Mouse (Mus musculus): ENCODE data around the gene Acta1.

Gene Acta1

DNA sequence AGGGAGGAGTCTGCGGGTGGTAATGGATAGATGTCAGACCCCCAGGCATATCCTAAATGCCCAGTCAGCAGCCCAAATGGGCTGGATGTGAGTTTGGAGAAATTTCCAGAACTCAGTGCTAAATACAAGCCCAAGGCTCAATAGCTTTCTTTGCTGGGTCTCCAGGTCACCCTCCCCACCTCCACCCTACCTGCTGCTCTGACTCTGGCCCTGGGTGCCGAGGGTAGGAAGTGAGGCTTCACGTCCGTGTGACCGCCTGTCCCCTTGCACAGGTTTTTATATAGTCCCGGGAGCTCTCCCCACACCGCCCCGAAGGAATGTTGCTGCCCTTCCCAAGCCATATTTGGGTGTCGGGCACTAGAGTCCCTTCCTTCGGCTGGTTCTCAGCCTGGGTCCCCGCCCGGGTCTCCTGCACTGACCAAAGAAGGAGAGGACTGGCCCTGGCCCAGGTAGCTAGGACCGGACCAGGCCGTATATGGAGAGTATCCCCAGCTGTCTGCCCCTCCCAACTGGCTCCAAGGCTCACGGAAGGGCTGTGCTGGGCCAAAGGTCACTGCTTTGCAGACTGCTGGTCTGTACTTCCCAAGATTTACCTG is at the start of gene Acta1:
Gene Acta1, minus strand, starts transcription at position 250 of the 596 bp plus-strand sequence.
- DNase-seq (ENCODE audit: low read depth) = no peak

GRCm38 (mm10) chr8:123929026-123929425 is 34.5 kb upstream of the Acta1 start:
- no peak for DNase-seq (ENCODE audit: low read depth)

DNA sequence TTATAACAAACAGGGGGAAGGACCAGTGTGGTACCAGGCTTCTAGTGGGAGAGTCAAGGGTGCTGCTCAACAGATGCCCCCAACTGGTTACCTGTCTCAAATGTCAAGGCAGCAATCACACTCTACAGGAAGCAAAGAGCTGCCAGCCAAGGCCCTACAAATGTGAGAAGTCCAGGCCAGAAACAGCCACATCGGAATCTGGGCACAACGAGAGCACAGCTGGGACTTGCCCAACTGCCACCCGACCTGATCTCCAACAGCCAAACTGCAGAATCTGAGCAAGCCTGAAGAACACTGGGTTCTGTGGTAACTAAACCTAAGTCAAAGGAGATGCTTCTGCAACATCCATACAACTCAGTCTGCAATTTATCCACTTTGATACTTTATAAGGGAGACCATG is 31.1 kb upstream of the Acta1 start:
- DNase-seq (ENCODE audit: low read depth) = no peak

DNA sequence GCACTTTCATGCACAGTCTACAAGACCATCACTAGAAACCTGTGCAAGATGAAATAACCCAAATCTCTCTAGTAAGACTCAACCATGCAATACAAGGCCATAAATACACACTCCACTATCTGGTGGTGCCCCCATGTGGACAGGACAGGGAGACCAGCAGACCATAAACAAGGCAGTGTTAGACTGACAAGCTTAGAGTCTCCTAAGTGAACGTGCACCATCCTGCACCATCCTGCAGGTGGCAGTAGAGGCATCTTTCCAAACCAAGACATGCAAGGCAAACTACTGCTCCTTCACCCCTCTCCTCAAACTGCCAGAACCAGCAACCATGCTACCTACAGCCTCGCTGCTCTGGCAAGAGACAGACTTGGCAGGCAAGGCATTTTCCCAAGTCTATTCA is 30.2 kb upstream of the Acta1 start:
- DNase-seq (ENCODE audit: low read depth) = peak; percentile 79

- DNase-seq (ENCODE audit: low read depth) = no peak
Measured at GRCm38 (mm10) chr8:123914635-123915034, 20.1 kb upstream of the Acta1 start.

GRCm38 (mm10) chr8:123912265-123912664 is 17.7 kb upstream of the Acta1 start:
- no peak for DNase-seq (ENCODE audit: low read depth)

GRCm38 (mm10) chr8:123907604-123908003 is 13.1 kb upstream of the Acta1 start:
- DNase-seq (ENCODE audit: low read depth) = no peak

DNA sequence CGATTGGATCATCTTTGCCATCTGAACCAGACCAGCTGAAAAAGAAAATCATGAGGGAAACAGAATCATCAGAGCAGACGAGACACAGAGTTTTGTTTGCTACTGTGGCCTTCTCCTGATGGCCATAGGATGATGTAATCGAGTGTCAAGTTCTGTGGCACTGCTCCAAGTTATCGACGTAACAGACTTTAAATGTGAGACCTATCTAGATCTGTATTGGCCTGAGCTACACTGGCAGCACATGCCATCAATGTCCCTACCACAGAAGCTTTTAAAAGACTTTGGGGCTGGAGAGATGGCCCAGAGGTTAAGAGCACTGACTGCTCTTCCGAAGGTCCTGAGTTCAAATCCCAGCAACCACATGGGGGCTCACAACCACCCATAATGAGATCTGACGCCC is 8.1 kb upstream of the Acta1 start:
- no peak for DNase-seq (ENCODE audit: low read depth)

- DNase-seq (ENCODE audit: low read depth) = no peak
Measured at GRCm38 (mm10) chr8:123899366-123899765, 4.8 kb upstream of the Acta1 start.

GRCm38 (mm10) chr8:123898576-123898975 is 4.0 kb upstream of the Acta1 start:
- no peak for DNase-seq (ENCODE audit: low read depth)

- DNase-seq (ENCODE audit: low read depth) = no peak
Measured at GRCm38 (mm10) chr8:123896774-123897173, 2.2 kb upstream of the Acta1 start.

- no peak for DNase-seq (ENCODE audit: low read depth)
Measured at GRCm38 (mm10) chr8:123896366-123896761, 1.8 kb upstream of the Acta1 start.

GRCm38 (mm10) chr8:123895680-123896365 is 1.3 kb upstream of the Acta1 start:
- DNase-seq (ENCODE audit: low read depth) = no peak

DNA sequence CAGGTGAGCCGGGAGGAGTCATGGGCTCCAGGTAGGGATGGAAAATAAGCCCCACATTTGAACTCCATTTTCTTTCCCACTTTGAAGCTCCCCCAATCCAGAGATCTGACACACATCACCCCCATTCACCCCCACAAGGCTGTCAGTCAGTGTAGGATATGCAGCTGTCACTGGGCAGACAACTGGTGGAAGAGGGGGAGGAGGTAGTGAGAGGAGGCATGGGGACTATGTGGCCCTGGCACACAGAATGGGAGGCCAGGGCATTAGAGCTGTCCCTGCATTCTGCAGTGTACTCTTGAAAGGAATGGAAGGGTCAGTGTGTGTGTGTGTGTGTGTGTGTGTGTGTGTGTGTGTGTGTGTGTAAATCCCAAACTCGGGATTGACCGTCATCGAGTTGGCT is 679 bp upstream of the Acta1 start:
- no peak for DNase-seq (ENCODE audit: low read depth)

- DNase-seq (ENCODE audit: low read depth) = no peak
Measured at GRCm38 (mm10) chr8:123893413-123893812, 1.1 kb downstream of the Acta1 start.

DNA sequence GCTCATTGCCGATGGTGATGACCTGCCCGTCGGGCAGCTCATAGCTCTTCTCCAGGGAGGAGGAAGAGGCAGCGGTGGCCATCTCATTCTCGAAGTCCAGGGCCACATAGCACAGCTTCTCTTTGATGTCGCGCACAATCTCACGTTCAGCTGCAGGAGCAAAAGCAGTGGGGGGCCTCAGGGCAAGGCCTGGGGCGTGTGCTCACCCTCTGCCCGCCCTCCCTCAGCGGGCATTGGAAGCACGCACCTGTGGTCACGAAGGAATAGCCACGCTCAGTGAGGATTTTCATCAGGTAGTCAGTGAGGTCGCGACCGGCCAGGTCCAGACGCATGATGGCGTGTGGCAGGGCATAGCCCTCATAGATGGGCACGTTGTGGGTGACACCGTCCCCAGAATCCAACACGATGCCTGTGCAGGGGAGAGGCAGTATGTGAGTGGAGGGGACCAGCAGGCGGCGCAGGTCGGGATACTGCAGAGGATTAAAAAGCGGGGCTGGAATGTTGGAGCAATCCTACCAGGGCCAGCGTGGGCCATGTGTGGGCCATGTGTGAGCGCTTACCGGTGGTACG is 1.9 kb downstream of the Acta1 start:
- no peak for DNase-seq (ENCODE audit: low read depth)

DNA sequence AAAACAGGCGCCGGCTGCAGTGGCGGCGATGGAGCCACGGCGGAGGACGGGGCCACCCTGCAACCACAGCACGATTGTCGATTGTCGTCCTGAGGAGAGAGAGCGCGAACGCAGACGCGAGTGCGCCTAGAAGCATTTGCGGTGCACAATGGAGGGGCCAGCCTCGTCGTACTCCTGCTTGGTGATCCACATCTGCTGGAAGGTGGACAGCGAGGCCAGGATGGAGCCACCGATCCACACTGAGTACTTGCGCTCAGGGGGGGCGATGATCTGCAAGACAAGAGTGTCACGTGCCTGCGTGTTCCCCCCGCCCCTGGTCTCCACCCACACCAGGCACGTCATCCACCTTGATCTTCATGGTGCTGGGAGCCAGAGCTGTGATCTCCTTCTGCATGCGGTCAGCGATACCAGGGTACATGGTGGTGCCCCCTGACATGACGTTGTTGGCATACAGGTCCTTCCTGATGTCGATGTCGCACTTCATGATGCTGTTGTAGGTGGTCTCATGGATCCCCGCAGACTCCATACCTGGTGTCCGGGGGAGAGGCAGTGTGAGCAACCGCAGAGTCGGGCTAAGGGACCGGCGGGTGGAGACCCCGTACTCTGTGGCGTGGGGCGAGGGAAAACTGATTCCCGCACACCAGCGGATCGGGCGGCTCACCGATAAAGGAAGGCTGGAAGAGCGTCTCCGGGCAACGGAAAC is 2.5 kb downstream of the Acta1 start:
- no peak for DNase-seq (ENCODE audit: low read depth)

- DNase-seq (ENCODE audit: low read depth) = peak; percentile 28
Measured at GRCm38 (mm10) chr8:123891271-123891670, 3.3 kb downstream of the Acta1 start.

GRCm38 (mm10) chr8:123889797-123890196 is 4.8 kb downstream of the Acta1 start:
- DNase-seq (ENCODE audit: low read depth) = no peak

DNA sequence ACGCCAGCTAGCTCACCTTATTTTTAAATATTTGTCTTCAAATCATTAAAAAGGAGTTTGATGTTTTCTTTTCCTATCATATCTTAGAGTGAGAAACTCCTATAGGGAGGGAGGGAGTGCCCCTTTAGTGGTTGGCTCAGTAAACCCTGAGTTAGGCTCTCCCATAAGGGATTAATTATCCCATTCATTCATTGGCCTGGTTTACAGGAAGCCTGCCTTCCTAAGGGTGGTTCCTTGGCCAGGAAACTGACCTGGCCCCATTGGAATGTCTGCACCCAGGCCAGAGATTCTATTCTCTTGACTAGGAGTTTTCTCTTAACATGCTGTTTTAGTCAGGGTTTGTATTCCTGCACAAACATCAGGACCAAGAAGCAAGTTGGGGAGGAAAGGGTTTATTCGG is 6.6 kb downstream of the Acta1 start:
- DNase-seq (ENCODE audit: low read depth) = peak; percentile 30

DNA sequence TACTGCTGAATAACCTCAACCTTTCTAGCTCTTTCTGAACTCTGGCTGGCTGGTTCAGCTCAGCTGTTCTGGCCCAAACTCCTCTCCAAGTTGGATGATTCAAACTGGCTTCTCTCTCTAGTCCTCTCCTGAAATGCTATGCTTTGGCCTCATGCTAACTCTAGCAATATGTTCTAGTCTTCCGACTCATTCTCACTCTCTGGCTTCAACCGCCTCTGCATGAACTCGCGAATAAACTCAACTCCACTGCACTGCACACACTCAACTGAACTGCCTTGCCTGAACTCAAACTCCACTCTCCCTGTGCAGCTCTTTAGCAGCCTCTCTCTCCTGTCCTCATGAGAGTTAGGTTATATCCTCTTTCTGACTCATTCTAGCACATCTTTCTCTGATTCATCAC is 7.4 kb downstream of the Acta1 start:
- no peak for DNase-seq (ENCODE audit: low read depth)

GRCm38 (mm10) chr8:123884721-123885565 is 9.6 kb downstream of the Acta1 start:
- DNase-seq (ENCODE audit: low read depth) = no peak
